9 mouse cellular contexts compared by ENCODE assay signal in genomic region chr11:40149312-40149711, GRCm38 (mm10).
DNase-seq lines count a peak whose midpoint lies in the region; ATAC-seq and TF ChIP-seq lines count a peak whose summit lies in the region.
"Had no signal": no experiment of that assay in that cellular context is flagged by ENCODE, and none has a peak within 500 bp of the region (broad histone marks: within the 10 kb centered on the region; RNA-seq: fewer than 3 reads in every experiment).

No protein-coding gene starts in this region.

- no peaks in the 10 kb centered on the region for H3K27me3 ChIP-seq in lung, embryonic 14.5 days (ENCODE audit: insufficient read depth, low read length)
- H3K27me3 ChIP-seq: limb, embryonic 12.5 days had no signal

- H3K27ac ChIP-seq in lung, embryonic 14.5 days (ENCODE audit: low read depth): no peak overlapping the region
- H3K27ac ChIP-seq: limb, embryonic 12.5 days had no signal

- intact Hi-C loops in heart, postnatal 10 days (cut with DNase I): no loop called here

- H3K9ac ChIP-seq in lung, embryonic 14.5 days: no peak overlapping the region
- H3K9ac ChIP-seq: limb, embryonic 12.5 days had no signal

- WGBS in lung, embryonic 14.5 days: 13% methylated on average over 4 of the region's 4 CpGs

- no peak overlapping the region for H3K4me2 ChIP-seq in lung, embryonic 14.5 days
- H3K4me2 ChIP-seq: limb, embryonic 12.5 days had no signal

- H3K4me3 ChIP-seq in lung, embryonic 14.5 days (ENCODE audit: low read depth, low read length): no peak overlapping the region
- H3K4me3 ChIP-seq: limb, embryonic 12.5 days had no signal

- peak; percentile 65 for TF ChIP-seq CTCF in lung, embryonic 14.5 days (IDR thresholded peaks at IDR 0.05; ENCODE audit: low read depth)

- ATAC-seq in lung, embryonic 14.5 days (ENCODE audit: insufficient read depth): no peak

- H3K9me3 ChIP-seq in lung, embryonic 14.5 days (ENCODE audit: low read depth, low read length): no peaks in the 10 kb centered on the region
- H3K9me3 ChIP-seq: limb, embryonic 12.5 days had no signal

- H3K4me1 ChIP-seq in lung, embryonic 14.5 days (ENCODE audit: insufficient read depth): no peaks in the 10 kb centered on the region
- H3K4me1 ChIP-seq: limb, embryonic 12.5 days had no signal

- DNase-seq in heart, postnatal 10 days: peak; percentile 27 to 52
- DNase-seq in heart, adult 9 months (ENCODE audit: low spot score in 2 of 2): no peak
- peak; percentile 39 for DNase-seq in ZHBTc4 (ENCODE audit: low read depth, low spot score)
- peak; percentile 49 for DNase-seq in embryo, embryonic 11.5 days (ENCODE audit: low read depth, low spot score)
- DNase-seq in kidney, postnatal 4 days: peak; percentile 78 to 80
- peak; percentile 86 for DNase-seq in lung, embryonic 14.5 days
- DNase-seq in right cerebral cortex, postnatal 14 days: peak; percentile 80
- DNase-seq in T-cell, adult 2 months (ENCODE audit: low spot score): no peak

- no peaks in the 10 kb centered on the region for H3K36me3 ChIP-seq in lung, embryonic 14.5 days (ENCODE audit: insufficient read depth)
- H3K36me3 ChIP-seq: limb, embryonic 12.5 days had no signal

Comparison
In these comparisons a context has a peak if more than half of its experiments do, and no peak if none do; other contexts are left out.
1. DNase-seq: peak in heart, postnatal 10 days (2 of 2), ZHBTc4 (single experiment), embryo, embryonic 11.5 days (single experiment), kidney, postnatal 4 days (2 of 2), lung, embryonic 14.5 days (single experiment) and right cerebral cortex, postnatal 14 days (single experiment); none in heart, adult 9 months (0 of 2) and T-cell, adult 2 months (single experiment).